In the genomic region with DNA sequence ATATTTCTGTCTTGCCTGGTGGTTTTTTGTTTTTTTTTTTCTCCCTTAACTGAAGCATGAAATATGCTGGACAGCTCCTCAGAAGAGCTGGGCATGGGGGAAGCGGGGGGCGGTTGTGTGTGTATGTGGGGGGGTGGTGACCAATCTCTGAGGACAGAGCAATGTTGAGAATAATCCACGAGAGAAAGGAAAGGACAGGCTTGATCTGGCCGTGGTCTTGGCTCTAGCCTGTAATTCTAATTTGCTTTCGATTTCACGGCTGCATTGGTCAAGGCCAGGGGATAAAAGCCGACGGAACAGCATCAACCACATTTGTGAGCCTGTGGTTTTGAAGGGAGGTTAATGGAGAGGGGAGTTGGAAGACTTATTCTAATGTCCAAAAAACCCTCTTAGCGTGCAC, we compare ENCODE assay signal across 18 mouse cellular contexts. TPM values are rescaled to one million over a fixed set of nuclear protein-coding genes. Genes with fewer than 3 reads are reported as not detected.
A peak's percentile ranks its signal among the peaks of the same experiment; 100 is the strongest.
DNase-seq lines count a peak whose midpoint lies in the region; ATAC-seq lines count a peak whose summit lies in the region.
"Had no signal": no experiment of that assay in that cellular context is flagged by ENCODE, and none has a peak within 500 bp of the region (broad histone marks: within the 10 kb centered on the region; RNA-seq: fewer than 3 reads in every experiment).

No protein-coding gene starts in this region.

- ATAC-seq in frontal cortex, adult (ENCODE audit: low TSS enrichment) = 0 out of 2 replicates have a peak, but pooled peaks have one; percentile 12
- 0 out of 4 replicates have a peak, but pooled peaks have one; percentile 12 for ATAC-seq in hematopoietic stem cell, adult 5-6 weeks (replicated peaks in 1 of 2; ENCODE audit: insufficient read depth in 1 of 2, low FRiP score in 2 of 2, low TSS enrichment in 1 of 2, low read depth in 1 of 2, poor library complexity in 2 of 2, severe bottlenecking in 2 of 2)
- ATAC-seq: forebrain, embryonic 14.5 days; intestine, embryonic 15.5 days; liver, embryonic 12.5 days; Patski had no signal

- peak; percentile 8 for DNase-seq in adrenal gland, adult 2 months
- no peak for DNase-seq in adrenal gland, adult 18-20 months (ENCODE audit: low spot score in 2 of 2)
- DNase-seq in frontal cortex, adult 2 months (ENCODE audit: extremely low spot score in 1 of 2, low spot score in 1 of 2) = no peak
- DNase-seq in 416B (ENCODE audit: low read depth) = peak; percentile 74
- no peak for DNase-seq in spleen, postnatal 4 days (ENCODE audit: low spot score in 2 of 2)
- DNase-seq in kidney, adult 8-10 months = no peak
- DNase-seq: heart, adult 18-20 months; lung, embryonic 14.5 days had no signal

RNA-seq across cellular contexts. Expression of a gene that starts 54.7 kb away (rescaled TPM):
- under 1 TPM; 0.28 to 0.66 TPM for total RNA-seq in adrenal gland, adult 2 months (2021)
- polyA plus RNA-seq in adrenal gland, adult 2 months (2012; rRNA removed) = 0.27 and 0.51 TPM in 2 replicates
- 1 to 10 TPM in 1 of 2 experiments, under 1 TPM in 1; 0.42 to 1.1 TPM for total RNA-seq in adrenal gland, adult 18-20 months (2021)
- polyA plus RNA-seq in frontal cortex, adult 2 months (2012; rRNA removed) = 15.0 and 17.6 TPM in 2 replicates
- 0.20 and 0.56 TPM in 2 replicates for total RNA-seq in hematopoietic stem cell, adult 5-6 weeks (2017)
- total RNA-seq: gastrocnemius, adult 18-20 months had no signal
- polyA plus RNA-seq: erythroblast, embryonic 14.5 days; limb, embryonic 11.5 days; liver, embryonic 12.5 days; macrophage; Patski had no signal

Comparison
In these comparisons a context has a peak if more than half of its experiments do, and no peak if none do; other contexts are left out.
1. DNase-seq: peak in adrenal gland, adult 2 months (single experiment) and 416B (single experiment); none in adrenal gland, adult 18-20 months (0 of 2), frontal cortex, adult 2 months (0 of 2), spleen, postnatal 4 days (0 of 2) and kidney, adult 8-10 months (0 of 2).